Mouse (Mus musculus): ENCODE measurements at regions not wholly inside any gene's neighbourhood (a gene's known extent, or its start where the extent isn't known, plus 50 kb on each side); places are given as distances from the start of the nearest gene placed in this dataset.
A peak's percentile ranks its signal among the peaks of the same experiment; 100 is the strongest.
"Not testable (repeated sequence)": the region's sequence is repeated elsewhere in the genome, so short reads cannot be mapped to it uniquely, and the experiment has no call there.

- not testable (repeated sequence) for DNase-seq
These were observed 629.7 kb upstream of the Prmt6 start for GRCm38 (mm10) chr3:110880472-110880871.

- DNase-seq = no peak
These were observed 615.2 kb upstream of the Prmt6 start for GRCm38 (mm10) chr3:110865989-110866388.

- no peak for DNase-seq
These were observed 596.4 kb upstream of the Prmt6 start for GRCm38 (mm10) chr3:110847222-110847621.

GRCm38 (mm10) chr3:110820709-110821401, 570.1 kb upstream of the Prmt6 start:
- DNase-seq = no peak

- DNase-seq = no peak
These were observed 538.3 kb upstream of the Prmt6 start for GRCm38 (mm10) chr3:110789009-110789586.

GRCm38 (mm10) chr3:110755266-110755665, 504.5 kb upstream of the Prmt6 start:
- no peak for DNase-seq

GRCm38 (mm10) chr3:110746273-110746672, 495.5 kb upstream of the Prmt6 start:
- no peak for DNase-seq

- no peak for DNase-seq
These were observed 449.3 kb upstream of the Prmt6 start for GRCm38 (mm10) chr3:110700122-110700521.

GRCm38 (mm10) chr3:110667525-110668005, 416.8 kb upstream of the Prmt6 start:
- no peak for DNase-seq

- no peak for DNase-seq
These were observed 416.2 kb upstream of the Prmt6 start for GRCm38 (mm10) chr3:110666992-110667391.

- DNase-seq = no peak
These were observed 406.8 kb upstream of the Prmt6 start for GRCm38 (mm10) chr3:110657495-110658105.

GRCm38 (mm10) chr3:110626326-110626725, 375.5 kb upstream of the Prmt6 start:
- no peak for DNase-seq

- DNase-seq = no peak
These were observed 348.5 kb upstream of the Prmt6 start for GRCm38 (mm10) chr3:110599175-110599853.

GRCm38 (mm10) chr3:110582766-110583165, 332.0 kb upstream of the Prmt6 start:
- DNase-seq = peak; percentile 6

GRCm38 (mm10) chr3:110579261-110579660, 328.5 kb upstream of the Prmt6 start:
- no peak for DNase-seq

- DNase-seq = no peak
These were observed 316.4 kb upstream of the Prmt6 start for GRCm38 (mm10) chr3:110567187-110567586.

- no peak for DNase-seq
These were observed 296.5 kb upstream of the Prmt6 start for GRCm38 (mm10) chr3:110547326-110547725.

- no peak for DNase-seq
These were observed 287.5 kb upstream of the Prmt6 start for GRCm38 (mm10) chr3:110538275-110538674.

Data from kidney, adult 18-20 months (tissue).